Mouse (Mus musculus) intestine, postnatal 0 days (tissue): ENCODE data around the gene Orai2. TPM values are rescaled to one million over a fixed set of nuclear protein-coding genes. Genes with fewer than 3 reads are reported as not detected.

Experiments used
- ATAC-seq: fragments of 200-750 bp; cut with Nextera tagmentation; 2 replicates; pipeline ENCODE4 v1.8.0; 2017; ENCODE audit warnings: mild to moderate bottlenecking, moderate TSS enrichment, moderate library complexity
- H3K27ac ChIP-seq: fragments of 300-500 bp; sonication (generic); 2 replicates; pipeline ENCODE4 v1.5.1; 2014; ENCODE audit warnings: mild to moderate bottlenecking, low read depth, low read length, moderate library complexity
- H3K27me3 ChIP-seq: fragments of 300-500 bp; sonication (generic); replicated peaks from 2 replicates; pipeline ENCODE4 v1.6.1; 2014; ENCODE audit warnings: low read length, mixed read lengths; ENCODE audit not compliant: control insufficient read depth, insufficient read depth
- H3K36me3 ChIP-seq: fragments of 300-500 bp; sonication (generic); 2 replicates; pipeline ENCODE4 v1.6.1; 2014; ENCODE audit warnings: mild to moderate bottlenecking, moderate library complexity; ENCODE audit not compliant: control insufficient read depth, insufficient read depth
- H3K4me1 ChIP-seq: fragments of 300-500 bp; sonication (generic); replicated peaks from 2 replicates; pipeline ENCODE4 v1.6.1; 2014; ENCODE audit warnings: antibody characterized with exemption, low read length, mixed read lengths; ENCODE audit not compliant: control insufficient read depth, insufficient read depth
- H3K4me2 ChIP-seq: fragments of 300-500 bp; sonication (generic); replicated peaks from 2 replicates; pipeline ENCODE4 v1.6.1; 2014; ENCODE audit warnings: low read depth, mild to moderate bottlenecking, moderate library complexity
- H3K4me3 ChIP-seq: fragments of 300-500 bp; sonication (generic); 2 replicates; pipeline ENCODE4 v1.5.1; 2014; ENCODE audit warnings: low read depth, low read length
- H3K9ac ChIP-seq: fragments of 300-500 bp; sonication (generic); 2 replicates; pipeline ENCODE4 v1.6.1; 2014; ENCODE audit warnings: mild to moderate bottlenecking, low read depth, low read length
- H3K9me3 ChIP-seq: fragments of 300-500 bp; sonication (generic); 2 replicates; pipeline ENCODE4 v1.6.1; 2016; ENCODE audit warnings: mixed run types; ENCODE audit not compliant: control insufficient read depth
- CTCF ChIP-seq: sonication (generic); IDR thresholded peaks from 2 replicates; pipeline ENCODE4 v1.5.1; 2016; ENCODE audit warnings: low read depth, mild to moderate bottlenecking, control low read depth, antibody characterized with exemption, moderate library complexity
- WGBS: fragments of 180-500 bp; shearing (Covaris S2); extraction: QIAGEN DNeasy Blood & Tissue Kit; methylation state at CpG from one replicate; pipeline ENCODE4 v1.1.7; 2014; 5-methylcytosine and 5-hydroxymethylcytosine counted together
- polyA plus RNA-seq: library from polyadenylated mRNA; unstranded; fragments of >200 nt; fragmentation: Nextera tagmentation; extraction: Ambion mirVana; gene quantifications from 2 replicates; pipeline ENCODE4 v1.2.1, GENCODE M21; 2015

Orai2 gene
- 4.3 and 5.1 TPM in 2 replicates for polyA plus RNA-seq

DNA sequence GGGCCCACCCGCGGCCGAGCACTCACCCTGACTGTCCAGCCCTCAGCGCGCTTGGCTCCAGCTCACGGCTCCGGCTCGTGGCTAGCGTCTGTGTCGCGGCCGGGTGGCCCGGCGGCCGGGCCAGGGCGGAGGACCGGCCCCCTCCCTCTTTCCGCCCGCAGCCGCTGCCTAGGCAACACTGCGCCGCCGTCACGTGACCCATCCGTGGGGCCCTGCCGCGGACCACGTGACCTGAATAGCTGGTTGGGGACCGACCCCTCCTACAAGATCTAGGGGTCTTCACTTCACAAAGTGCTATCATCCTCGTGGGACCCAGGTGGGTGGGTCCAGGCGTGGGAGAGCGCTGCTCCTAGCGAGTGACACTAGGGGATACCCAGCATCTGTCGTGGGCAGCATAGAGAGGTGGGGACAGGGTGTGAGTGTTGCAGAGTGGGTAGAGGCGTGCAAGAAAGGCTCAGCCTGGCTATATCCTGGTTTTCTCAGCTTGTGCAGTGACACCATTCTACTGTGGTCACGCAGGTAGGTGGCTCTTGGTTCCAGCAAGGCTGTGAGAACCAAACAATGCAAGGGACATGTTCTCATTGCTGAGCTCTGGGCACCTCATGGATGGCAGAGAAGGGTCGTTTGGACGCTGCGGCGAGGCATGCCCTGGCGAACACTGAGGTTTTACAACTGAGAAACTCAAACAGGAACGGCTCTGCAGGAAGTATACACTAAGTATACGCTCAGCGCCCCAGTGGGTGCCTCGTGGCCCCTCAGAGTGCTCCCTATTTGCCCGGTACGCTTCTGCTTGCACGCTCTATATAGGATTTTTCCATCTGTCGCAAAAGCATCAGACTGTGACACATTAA is at the start of gene Orai2:
TSS of gene Orai2 (minus strand) at position 202 of the 851 bp plus-strand sequence.
- H3K4me3 ChIP-seq: peak within 1 kb of the TSS; percentile 52
- 2% methylated on average over 49 of the region's 49 CpGs for WGBS

DNA sequence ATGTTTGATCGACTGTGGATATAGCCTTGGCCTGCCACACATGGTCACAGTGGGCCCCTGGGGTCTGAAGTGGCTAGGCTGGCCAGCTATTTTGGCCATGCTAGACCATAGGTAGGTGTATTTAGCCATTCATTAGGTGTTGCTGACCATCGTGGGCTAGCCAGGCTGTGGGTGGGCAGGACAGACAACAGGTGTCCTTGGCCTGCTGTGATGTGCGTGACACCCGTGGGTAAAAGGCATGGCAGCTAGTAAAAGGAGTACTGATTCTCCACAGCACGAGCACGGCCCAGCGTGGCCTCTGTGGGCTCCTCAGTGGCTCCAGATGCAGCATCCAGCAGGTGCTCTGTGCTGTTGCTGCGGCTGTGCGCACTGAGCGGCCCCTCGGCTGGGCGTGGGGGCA is 48.1 kb upstream of the Orai2 start:
- Histone ChIP-seq H3K4me2 (no peak overlapping the region), H3K4me3 (no peak overlapping the region), H3K9ac (no peak overlapping the region), H3K36me3 (no peaks in the 10 kb centered on the region), H3K27ac (no peak overlapping the region), H3K9me3 (no peaks in the 10 kb centered on the region), H3K27me3 (no peaks in the 10 kb centered on the region), H3K4me1 (no peaks in the 10 kb centered on the region)
- no peak for ATAC-seq
- TF ChIP-seq CTCF: no peak
- whole genome bisulfite sequencing: 85% methylated on average over 12 of the region's 12 CpGs

More for the DNA sequence above, at the start of gene Orai2:
- H3K9me3 ChIP-seq: 0 out of 2 replicates have a peak, but pooled peaks cover 3% of the 10 kb centered on the region
- ATAC-seq: peak; percentile 55
- H3K9ac ChIP-seq: peak within 1 kb of the TSS; percentile 47
- H3K4me1 ChIP-seq: 0 out of 2 replicates have a peak, but pooled peaks cover 10% of the 10 kb centered on the region
- no peaks in the 10 kb centered on the region; the same call in 1 of the 2 replicates for H3K36me3 ChIP-seq
- 0 out of 2 replicates have a peak, but pooled peaks have one; percentile 6 for TF ChIP-seq CTCF
- peak within 1 kb of the TSS; percentile 79 for H3K27ac ChIP-seq
- H3K4me2 ChIP-seq: peak within 1 kb of the TSS; percentile 91
- H3K27me3 ChIP-seq: no peaks in the 10 kb centered on the region

DNA sequence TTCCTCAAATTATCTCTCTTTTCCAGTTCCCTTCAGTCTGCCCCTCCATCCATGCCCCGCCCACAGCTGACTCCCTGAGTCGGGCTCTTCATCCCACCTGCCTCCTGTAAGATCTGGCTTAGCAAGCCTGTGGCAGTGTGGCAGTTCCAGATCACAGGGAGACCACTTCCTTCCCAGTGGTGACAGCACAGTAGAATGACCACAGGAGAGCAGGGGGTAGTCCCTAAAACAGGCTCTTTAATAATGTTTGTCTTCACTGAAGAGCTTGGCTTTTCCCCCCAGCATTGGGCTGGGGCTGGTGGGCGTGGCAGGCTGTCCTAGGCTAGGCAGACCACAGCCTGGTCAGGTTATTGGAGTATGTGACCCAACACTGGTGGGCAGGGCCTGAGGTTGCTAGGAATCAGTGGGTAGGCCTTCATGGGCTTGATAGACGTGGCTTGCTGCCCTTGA is 47.4 kb upstream of the Orai2 start:
- H3K4me2 ChIP-seq: no peak overlapping the region
- no peak overlapping the region for H3K9ac ChIP-seq
- H3K4me3 ChIP-seq: no peak overlapping the region
- no peak overlapping the region for H3K27ac ChIP-seq
- ATAC-seq: no peak
- WGBS: 67% methylated on average over 4 of the region's 4 CpGs
- TF ChIP-seq CTCF: no peak
- no peaks in the 10 kb centered on the region for H3K27me3 ChIP-seq
- no peaks in the 10 kb centered on the region for H3K36me3 ChIP-seq
- no peaks in the 10 kb centered on the region for H3K9me3 ChIP-seq
- H3K4me1 ChIP-seq: no peaks in the 10 kb centered on the region

DNA sequence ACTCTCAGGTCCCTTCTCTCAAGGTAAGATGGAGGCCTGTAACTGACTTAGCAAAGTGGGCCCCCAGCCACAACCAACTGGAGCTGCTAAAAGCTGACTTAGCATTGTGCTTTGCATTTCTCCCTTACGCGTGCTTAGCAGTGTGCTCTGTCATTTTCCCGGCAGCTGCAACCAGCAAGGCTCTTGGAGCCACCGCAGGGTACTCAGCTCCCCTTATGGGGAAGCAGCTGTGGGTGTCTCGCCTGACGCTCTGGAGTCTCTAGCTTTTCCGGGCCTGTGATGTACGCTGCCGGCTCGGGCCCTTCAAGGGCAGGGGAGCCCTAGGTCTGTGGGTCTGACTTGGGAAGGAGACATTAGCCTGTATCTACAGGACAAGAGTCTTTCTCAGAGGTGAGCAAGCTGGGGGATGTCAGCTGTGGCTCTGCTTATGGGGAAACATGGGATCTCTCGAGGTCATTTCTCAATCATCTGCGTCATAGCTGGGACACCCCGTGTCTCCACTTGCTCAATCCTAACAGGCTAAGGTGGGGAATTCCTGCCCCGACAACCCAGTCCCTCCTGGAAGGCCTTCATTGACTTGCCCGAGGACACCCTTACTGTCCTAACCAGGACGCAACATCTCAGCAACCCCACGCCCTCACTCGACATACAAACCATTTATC is 46.6 kb upstream of the Orai2 start:
- H3K4me1 ChIP-seq: no peaks in the 10 kb centered on the region
- no peak overlapping the region for H3K4me2 ChIP-seq
- TF ChIP-seq CTCF: no peak
- H3K36me3 ChIP-seq: no peaks in the 10 kb centered on the region
- no peak overlapping the region for H3K9ac ChIP-seq
- H3K4me3 ChIP-seq: no peak overlapping the region
- WGBS: 75% methylated on average over 18 of the region's 18 CpGs
- no peak overlapping the region for H3K27ac ChIP-seq
- no peak for ATAC-seq
- no peaks in the 10 kb centered on the region for H3K27me3 ChIP-seq
- H3K9me3 ChIP-seq: no peaks in the 10 kb centered on the region

DNA sequence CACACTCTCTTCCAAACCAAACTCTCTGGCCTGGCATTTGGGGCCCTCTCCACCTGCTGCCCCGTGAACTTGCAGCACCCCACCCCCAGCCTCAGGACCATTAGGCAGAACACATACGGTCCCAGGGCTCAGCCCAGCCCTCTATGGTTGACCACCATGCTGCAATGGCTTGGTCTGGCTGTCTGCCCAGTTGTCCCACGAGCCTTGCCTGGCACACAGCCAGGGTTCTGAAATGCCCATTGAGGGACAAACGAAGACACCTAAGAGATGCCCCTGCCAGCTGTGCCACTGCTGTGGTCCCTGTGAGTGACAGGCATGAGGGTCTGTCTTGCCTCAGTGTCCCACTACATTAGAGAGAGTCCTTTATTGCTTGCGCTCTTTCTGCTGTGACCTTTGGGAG is 45.4 kb upstream of the Orai2 start:
- H3K4me1 ChIP-seq: no peaks in the 10 kb centered on the region
- 76% methylated on average over 5 of the region's 5 CpGs for WGBS
- H3K27me3 ChIP-seq: no peaks in the 10 kb centered on the region
- no peak overlapping the region for H3K9ac ChIP-seq
- no peak for ATAC-seq
- no peaks in the 10 kb centered on the region for H3K36me3 ChIP-seq
- H3K27ac ChIP-seq: no peak overlapping the region
- no peaks in the 10 kb centered on the region for H3K9me3 ChIP-seq
- no peak overlapping the region for H3K4me2 ChIP-seq
- no peak overlapping the region for H3K4me3 ChIP-seq
- TF ChIP-seq CTCF: no peak

DNA sequence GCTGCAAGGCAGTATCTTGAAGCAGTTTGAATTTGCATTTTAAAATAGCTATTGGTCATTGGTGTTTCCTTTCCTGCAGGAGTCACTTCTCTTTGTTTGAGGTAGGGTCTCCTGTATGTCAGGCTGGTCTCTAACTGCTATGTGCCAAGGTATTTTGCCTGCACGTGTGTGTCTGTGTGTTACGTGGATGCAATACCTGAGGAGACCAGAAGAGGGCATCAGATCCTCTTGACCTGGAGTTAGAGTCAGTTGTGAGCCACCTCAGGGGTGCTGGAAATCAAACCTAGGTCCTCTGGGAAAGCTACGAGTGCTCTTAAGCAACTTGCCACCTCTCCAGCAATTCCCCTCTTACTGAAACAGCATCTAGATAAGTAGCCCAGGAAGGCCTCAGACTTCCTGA is 44.7 kb upstream of the Orai2 start:
- Histone ChIP-seq H3K27me3 (no peaks in the 10 kb centered on the region), H3K4me2 (no peak overlapping the region), H3K9ac (no peak overlapping the region), H3K4me1 (no peaks in the 10 kb centered on the region), H3K36me3 (no peaks in the 10 kb centered on the region), H3K27ac (no peak overlapping the region), H3K9me3 (no peaks in the 10 kb centered on the region), H3K4me3 (no peak overlapping the region)
- peak; percentile 46 for TF ChIP-seq CTCF
- WGBS: 88% methylated on average over 3 of the region's 3 CpGs
- ATAC-seq: no peak
